In the genomic region with DNA sequence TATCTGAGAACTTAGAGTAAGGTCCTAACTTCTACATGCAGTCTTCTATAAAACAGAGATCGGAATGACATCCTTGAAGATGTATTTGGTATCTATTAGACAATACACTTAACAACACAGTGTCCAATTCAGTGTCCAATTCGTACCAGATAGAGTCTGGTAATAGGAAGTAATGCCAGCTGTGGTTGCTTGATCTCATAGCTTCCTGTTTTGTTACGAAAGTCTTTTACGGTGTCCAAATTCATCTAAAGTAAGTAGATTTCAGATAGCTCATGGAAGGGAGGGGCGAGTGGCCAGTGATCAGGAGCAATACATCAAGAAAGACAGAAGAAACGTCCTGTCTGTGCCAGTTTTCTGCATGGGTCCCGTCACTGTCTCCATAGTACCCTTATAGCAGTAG, we compare ENCODE assay signal across 20 mouse cellular contexts. TPM values are rescaled to one million over a fixed set of nuclear protein-coding genes. Genes with fewer than 3 reads are reported as not detected.
DNase-seq lines count a peak whose midpoint lies in the region; ATAC-seq and TF ChIP-seq lines count a peak whose summit lies in the region.
"Had no signal": no experiment of that assay in that cellular context is flagged by ENCODE, and none has a peak within 500 bp of the region (broad histone marks: within the 10 kb centered on the region; RNA-seq: fewer than 3 reads in every experiment).

No protein-coding gene starts in this region.

- TF ChIP-seq EP300 in MEL (IDR thresholded peaks at IDR 0.05; ENCODE audit: low read depth in 1 of 2, low read length in 2 of 2) = peak; percentile 60 to 73

- no peak for TF ChIP-seq CTCF in MEL (IDR thresholded peaks at IDR 0.05 in 2 of 3, conservative IDR thresholded peaks at IDR 0.05 in 1 of 3; ENCODE audit: control insufficient read depth in 1 of 3, insufficient read depth in 1 of 3, low read depth in 2 of 3, low read length in 3 of 3, poor library complexity in 1 of 3, severe bottlenecking in 1 of 3)

- intact Hi-C loops in heart, postnatal 14 days (cut with DNase I) = no loop called here

- ATAC-seq in hematopoietic stem cell, adult 5-6 weeks (replicated peaks in 1 of 2; ENCODE audit: insufficient read depth in 1 of 2, low FRiP score in 2 of 2, low TSS enrichment in 1 of 2, low read depth in 1 of 2, poor library complexity in 2 of 2, severe bottlenecking in 2 of 2) = peak; percentile 77 to 85
- 0 out of 2 replicates have a peak, but pooled peaks have one; percentile 26 for ATAC-seq in neutrophil, adult 5-6 weeks (ENCODE audit: extremely low read depth, insufficient number of reproducible peaks, low FRiP score, poor library complexity, severe bottlenecking)
- ATAC-seq in forebrain, embryonic 11.5 days (replicated peaks; ENCODE audit: low FRiP score) = no peak
- ATAC-seq: forebrain, embryonic 16.5 days; intestine, embryonic 16.5 days had no signal

- no peak overlapping the region for H3K9ac ChIP-seq in MEL (ENCODE audit: control insufficient read depth, low read depth, low read length, poor library complexity, severe bottlenecking)
- no peak overlapping the region for H3K9ac ChIP-seq in forebrain, embryonic 11.5 days (ENCODE audit: low read length)
- H3K9ac ChIP-seq: embryonic facial prominence, embryonic 12.5 days; forebrain, embryonic 12.5 days; hindbrain, embryonic 15.5 days had no signal

- no peaks in the 10 kb centered on the region for H3K9me3 ChIP-seq in heart, embryonic 10.5 days
- H3K9me3 ChIP-seq in MEL (replicated peaks; ENCODE audit: insufficient read depth, low read length) = no peaks in the 10 kb centered on the region
- H3K9me3 ChIP-seq in forebrain, embryonic 11.5 days (ENCODE audit: control insufficient read depth, low read length) = no peaks in the 10 kb centered on the region
- H3K9me3 ChIP-seq: embryonic facial prominence, embryonic 12.5 days; forebrain, embryonic 12.5 days; hindbrain, embryonic 15.5 days had no signal

- TF ChIP-seq RAD21 in MEL (IDR thresholded peaks at IDR 0.05; ENCODE audit: low read depth, low read length) = no peak

- no peak overlapping the region for H3K4me3 ChIP-seq in heart, embryonic 10.5 days
- peak overlapping the region; percentile 8 to 27; a peak in 2 of 4 replicates for H3K4me3 ChIP-seq in MEL (ENCODE audit: control insufficient read depth in 1 of 2, insufficient read depth in 1 of 2, low read depth in 2 of 2, low read length in 2 of 2)
- no peak overlapping the region for H3K4me3 ChIP-seq in forebrain, embryonic 11.5 days (ENCODE audit: low read depth, low read length)
- H3K4me3 ChIP-seq: embryonic facial prominence, embryonic 12.5 days; forebrain, embryonic 12.5 days; hindbrain, embryonic 15.5 days had no signal

- no peaks in the 10 kb centered on the region for H3K36me3 ChIP-seq in heart, embryonic 10.5 days
- peaks cover 0 to 25% of the 10 kb centered on the region in 2 experiments; a peak in 2 of 4 replicates for H3K36me3 ChIP-seq in MEL (ENCODE audit: control insufficient read depth in 1 of 2, insufficient read depth in 2 of 2, low read length in 2 of 2)
- no peaks in the 10 kb centered on the region for H3K36me3 ChIP-seq in forebrain, embryonic 11.5 days (ENCODE audit: control insufficient read depth, insufficient read depth, low read length)
- H3K36me3 ChIP-seq: embryonic facial prominence, embryonic 12.5 days; forebrain, embryonic 12.5 days; hindbrain, embryonic 15.5 days had no signal

- TF ChIP-seq POLR2A in MEL (IDR thresholded peaks at IDR 0.05; ENCODE audit: control insufficient read depth in 1 of 2, insufficient read depth in 1 of 2, low read depth in 1 of 2, low read length in 2 of 2, poor library complexity in 1 of 2) = no peak

- WGBS in heart, embryonic 10.5 days = 79% methylated on average over 7 of the region's 7 CpGs
- 95% methylated on average over 7 of the region's 7 CpGs for WGBS in forebrain, embryonic 11.5 days

- H3K27ac ChIP-seq in heart, embryonic 10.5 days = no peak overlapping the region
- H3K27ac ChIP-seq in MEL (ENCODE audit: control insufficient read depth, low read depth, low read length) = no peak overlapping the region; the same call in 1 of the 2 replicates
- no peak overlapping the region for H3K27ac ChIP-seq in forebrain, embryonic 11.5 days (ENCODE audit: low read depth, low read length)
- H3K27ac ChIP-seq: embryonic facial prominence, embryonic 12.5 days; forebrain, embryonic 12.5 days; hindbrain, embryonic 15.5 days had no signal

- no peaks in the 10 kb centered on the region for H3K4me1 ChIP-seq in heart, embryonic 10.5 days
- H3K4me1 ChIP-seq in MEL (ENCODE audit: control insufficient read depth in 1 of 2, insufficient read depth in 2 of 2, low read length in 2 of 2) = peaks cover 3 to 28% of the 10 kb centered on the region in 2 experiments
- no peaks in the 10 kb centered on the region for H3K4me1 ChIP-seq in forebrain, embryonic 11.5 days (replicated peaks; ENCODE audit: control insufficient read depth, insufficient read depth, low read length)
- H3K4me1 ChIP-seq: embryonic facial prominence, embryonic 12.5 days; hindbrain, embryonic 15.5 days had no signal

- H3K4me2 ChIP-seq in forebrain, embryonic 11.5 days (ENCODE audit: low read depth, low read length, severe bottlenecking) = no peak overlapping the region
- H3K4me2 ChIP-seq: embryonic facial prominence, embryonic 12.5 days; forebrain, embryonic 12.5 days; hindbrain, embryonic 15.5 days had no signal

- H3K27me3 ChIP-seq in heart, embryonic 10.5 days (ENCODE audit: insufficient read depth, poor library complexity, severe bottlenecking) = no peaks in the 10 kb centered on the region
- H3K27me3 ChIP-seq in MEL (ENCODE audit: control insufficient read depth in 1 of 2, insufficient read depth in 2 of 2, low read length in 2 of 2) = no peaks in the 10 kb centered on the region
- no peaks in the 10 kb centered on the region for H3K27me3 ChIP-seq in forebrain, embryonic 11.5 days (ENCODE audit: control insufficient read depth, insufficient read depth, low read length)
- H3K27me3 ChIP-seq: embryonic facial prominence, embryonic 12.5 days; forebrain, embryonic 12.5 days; hindbrain, embryonic 15.5 days had no signal

- no peaks in the 10 kb centered on the region for H3K79me2 ChIP-seq in MEL (ENCODE audit: control insufficient read depth, insufficient read depth, low read length, poor library complexity)

- peak; percentile 19 for DNase-seq in heart, embryonic 10.5 days (ENCODE audit: low spot score)
- DNase-seq in heart, postnatal 14 days = no peak
- peak; percentile 69 for DNase-seq in MEL (ENCODE audit: low read depth, low spot score)
- no peak for DNase-seq in embryo, embryonic 10 days (ENCODE audit: low spot score)
- no peak for DNase-seq in frontal cortex, postnatal 10 days (ENCODE audit: low spot score in 2 of 2)
- DNase-seq in forebrain, embryonic 11.5 days (ENCODE audit: low spot score) = no peak
- DNase-seq: adrenal gland, adult 2 months; adrenal gland, postnatal 25 days; cerebellum, adult 18-20 months; cerebellum, adult 9-11 months; gastrocnemius, postnatal 14 days had no signal

TF ChIP-seq in MEL, 35 proteins besides CTCF, POLR2A, EP300 and RAD21:
- TF ChIP-seq SIN3A (IDR thresholded peaks at IDR 0.05; ENCODE audit: low read length) = peak; percentile 46; the same call in 1 of the 2 replicates
- no peak for TF ChIP-seq CHD1 (IDR thresholded peaks at IDR 0.05; ENCODE audit: low read depth, low read length)
- TF ChIP-seq KAT2A (conservative IDR thresholded peaks at IDR 0.05; ENCODE audit: low read depth, low read length) = no peak
- peak; percentile 31; the same call in 1 of the 2 replicates for TF ChIP-seq TAL1 (IDR thresholded peaks at IDR 0.05; ENCODE audit: low read length)
- TF ChIP-seq RCOR1 (IDR thresholded peaks at IDR 0.05; ENCODE audit: low read depth, low read length) = peak; percentile 49; the same call in 1 of the 2 replicates
- TF ChIP-seq GATA1 (IDR thresholded peaks at IDR 0.05; ENCODE audit: low read depth, low read length) = peak; percentile 70
- TF ChIP-seq JUND (IDR thresholded peaks at IDR 0.05; ENCODE audit: low read depth, low read length) = no peak
- no peak for TF ChIP-seq ZKSCAN1 (IDR thresholded peaks at IDR 0.05; ENCODE audit: low read depth, low read length)
- no peak for TF ChIP-seq UBTF (IDR thresholded peaks at IDR 0.05; ENCODE audit: borderline replicate concordance, insufficient read depth, low read depth, low read length)
- TF ChIP-seq ELF1 (IDR thresholded peaks at IDR 0.05; ENCODE audit: low read depth, low read length) = 0 out of 2 replicates have a peak, but pooled peaks have one; percentile 21
- no peak for TF ChIP-seq MAFK (IDR thresholded peaks at IDR 0.05; ENCODE audit: borderline replicate concordance, low read depth, low read length)
- no peak for TF ChIP-seq USF2 (IDR thresholded peaks at IDR 0.05; ENCODE audit: borderline replicate concordance in 1 of 2, insufficient read depth in 1 of 2, low read depth in 1 of 2, low read length in 2 of 2)
- TF ChIP-seq MYB (IDR thresholded peaks at IDR 0.05; ENCODE audit: low read depth, low read length) = no peak
- TF ChIP-seq MEF2A (IDR thresholded peaks at IDR 0.05; ENCODE audit: extremely low read depth, insufficient replicate concordance, low read depth, low read length, poor library complexity, severe bottlenecking) = no peak
- peak; percentile 48 for TF ChIP-seq TCF12 (IDR thresholded peaks at IDR 0.05; ENCODE audit: low read depth, low read length)
- peak; percentile 75 for TF ChIP-seq ETS1 (IDR thresholded peaks at IDR 0.05; ENCODE audit: low read depth, low read length)

RNA-seq across cellular contexts. Expression of a gene that starts 36.1 kb away (rescaled TPM):
- polyA plus RNA-seq in heart, embryonic 10.5 days (2016; fragmentation: Nextera tagmentation; extraction: Ambion mirVana) = 26.4 and 28.1 TPM in 2 replicates
- 10 to 100 TPM; 17.7 to 19.2 TPM for total RNA-seq in heart, postnatal 14 days (2021)
- total RNA-seq in MEL (2012; rRNA removed) = 8.5 and 9.4 TPM in 2 replicates
- polyA plus RNA-seq in MEL (2012; ENCODE audit: insufficient read depth in 1 of 2, insufficient read length in 2 of 2, low read depth in 1 of 2, low replicate concordance in 2 of 2, missing spikeins in 1 of 2) = 10 to 100 TPM in 1 of 2 experiments, not detected in 1; 11.2 TPM
- 19.9 and 20.0 TPM in 2 replicates for total RNA-seq in hematopoietic stem cell, adult 5-6 weeks (2017)
- total RNA-seq in neutrophil, adult 5-6 weeks (2017) = 5.6 and 6.8 TPM in 2 replicates
- polyA plus RNA-seq in forebrain, embryonic 11.5 days (2014; fragmentation: Nextera tagmentation; extraction: Ambion mirVana) = 36.3 and 40.3 TPM in 2 replicates

RNA-seq across cellular contexts. Expression of a gene that starts 36.8 kb away (rescaled TPM):
- 2.7 TPM in 2 replicates for polyA plus RNA-seq in heart, embryonic 10.5 days (2016; fragmentation: Nextera tagmentation; extraction: Ambion mirVana)
- not detected for total RNA-seq in heart, postnatal 14 days (2021)
- 0.69 and 1.1 TPM in 2 replicates for total RNA-seq in MEL (2012; rRNA removed)
- under 1 TPM in 1 of 2 experiments, not detected in 1; 0.70 TPM for polyA plus RNA-seq in MEL (2012; ENCODE audit: insufficient read depth in 1 of 2, insufficient read length in 2 of 2, low read depth in 1 of 2, low replicate concordance in 2 of 2, missing spikeins in 1 of 2)
- total RNA-seq in hematopoietic stem cell, adult 5-6 weeks (2017) = not detected in 2 replicates
- total RNA-seq in neutrophil, adult 5-6 weeks (2017) = not detected in 2 replicates
- polyA plus RNA-seq in forebrain, embryonic 11.5 days (2014; fragmentation: Nextera tagmentation; extraction: Ambion mirVana) = 2.1 and 4.1 TPM in 2 replicates
- total RNA-seq: gastrocnemius, adult 18-20 months; gastrocnemius, postnatal 14 days; heart, postnatal 25 days had no signal

Comparison
In these comparisons a context has a peak if more than half of its experiments do, and no peak if none do; other contexts are left out.
1. DNase-seq: peak in heart, embryonic 10.5 days (single experiment) and MEL (single experiment); none in heart, postnatal 14 days (0 of 2), embryo, embryonic 10 days (single experiment), frontal cortex, postnatal 10 days (0 of 2) and forebrain, embryonic 11.5 days (single experiment).
2. H3K4me3 ChIP-seq: peak in MEL (2 of 2); none in heart, embryonic 10.5 days (single experiment) and forebrain, embryonic 11.5 days (single experiment).